In the genomic region with DNA sequence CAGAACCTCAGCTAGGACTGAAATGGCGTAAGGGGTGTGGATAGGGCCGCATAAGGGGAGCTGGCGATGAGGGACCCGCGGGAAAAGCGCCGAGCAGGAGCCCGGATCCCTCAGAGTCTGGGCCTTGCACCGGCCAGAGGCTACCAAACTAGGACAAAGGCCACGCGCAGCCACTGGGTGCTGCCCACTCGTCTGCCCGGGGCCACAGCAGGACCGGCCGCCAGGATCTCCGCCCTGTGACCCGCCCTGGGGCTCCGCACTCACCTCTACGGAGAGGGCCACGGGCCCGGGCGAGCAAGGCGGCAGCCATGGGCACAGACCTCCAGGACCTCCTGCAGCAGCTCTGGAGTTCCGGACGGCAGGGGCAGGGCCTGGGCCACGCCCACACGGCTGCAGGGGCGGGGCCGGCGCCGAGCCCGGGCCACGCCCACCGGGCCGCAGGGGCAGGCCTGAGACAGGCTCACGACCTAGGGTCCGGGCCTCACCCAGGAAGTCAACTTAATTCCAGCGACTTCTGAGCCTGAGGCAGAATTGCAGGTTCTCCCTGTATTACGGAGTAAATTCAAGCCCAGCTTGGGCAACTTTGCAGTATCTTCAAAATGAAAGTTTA, we compare ENCODE assay signal across 8 mouse cellular contexts. TPM values are rescaled to one million over a fixed set of nuclear protein-coding genes. Genes with fewer than 3 reads are reported as not detected.
DNase-seq lines count a peak whose midpoint lies in the region; ATAC-seq and TF ChIP-seq lines count a peak whose summit lies in the region.

A gene (minus strand): TSS at position 386 of the 610 bp plus-strand sequence.

- H3K36me3 ChIP-seq in G1E (replicated peaks), result peaks cover 58% of the 10 kb centered on the region
- H3K36me3 ChIP-seq in forebrain, embryonic 14.5 days (ENCODE audit: control insufficient read depth, insufficient read depth, low read length), result peaks cover 11% of the 10 kb centered on the region
- H3K36me3 ChIP-seq in lung, postnatal 0 days (ENCODE audit: insufficient read depth, low read length), result no peaks in the 10 kb centered on the region

- no peaks in the 10 kb centered on the region for H3K27me3 ChIP-seq in G1E (ENCODE audit: insufficient read depth, low read length)
- H3K27me3 ChIP-seq in forebrain, embryonic 14.5 days (replicated peaks; ENCODE audit: control insufficient read depth, insufficient read depth, low read length), result no peaks in the 10 kb centered on the region
- no peaks in the 10 kb centered on the region for H3K27me3 ChIP-seq in lung, postnatal 0 days (replicated peaks; ENCODE audit: insufficient read depth, low read length)

- TF ChIP-seq CTCF in G1E (IDR thresholded peaks at IDR 0.05; ENCODE audit: low read depth, low read length), result no peak
- TF ChIP-seq CTCF in lung, postnatal 0 days (IDR thresholded peaks at IDR 0.05), result 0 out of 2 replicates have a peak, but pooled peaks have one; percentile 2

- ATAC-seq in G1E (ENCODE audit: extremely low read depth, insufficient number of reproducible peaks, low FRiP score, poor library complexity, severe bottlenecking), result peak; percentile 85
- ATAC-seq in forebrain, embryonic 14.5 days, result peak; percentile 89
- ATAC-seq in lung, postnatal 0 days, result peak; percentile 97

- H3K4me1 ChIP-seq in G1E (ENCODE audit: insufficient read depth, low read depth, low read length), result peaks cover 19% of the 10 kb centered on the region
- H3K4me1 ChIP-seq in forebrain, embryonic 14.5 days (ENCODE audit: control insufficient read depth, insufficient read depth, low read length), result no peaks in the 10 kb centered on the region
- H3K4me1 ChIP-seq in lung, postnatal 0 days (ENCODE audit: insufficient read depth, low read depth, low read length), result no peaks in the 10 kb centered on the region

- 1% methylated on average over 39 of the region's 39 CpGs for whole genome bisulfite sequencing in forebrain, embryonic 14.5 days
- under 1% methylated on average over 39 of the region's 39 CpGs for WGBS in large intestine, adult 2 months
- under 1% methylated on average over 39 of the region's 39 CpGs for WGBS in lung, postnatal 0 days

- peak within 1 kb of the TSS; percentile 75 for H3K9ac ChIP-seq in forebrain, embryonic 14.5 days (ENCODE audit: low read length)
- H3K9ac ChIP-seq in lung, postnatal 0 days (replicated peaks; ENCODE audit: low read depth), result peak within 1 kb of the TSS; percentile 42

- peak within 1 kb of the TSS; percentile 62 for H3K4me2 ChIP-seq in forebrain, embryonic 14.5 days (ENCODE audit: low read length)
- peak within 1 kb of the TSS; percentile 80 for H3K4me2 ChIP-seq in lung, postnatal 0 days (replicated peaks; ENCODE audit: low read depth, low read length)

- peak within 1 kb of the TSS; percentile 10; the same call in 1 of the 2 replicates for H3K27ac ChIP-seq in forebrain, embryonic 14.5 days (ENCODE audit: low read depth, low read length)
- peak within 1 kb of the TSS; percentile 51; the same call in 1 of the 2 replicates for H3K27ac ChIP-seq in lung, postnatal 0 days (ENCODE audit: low read length)

- peaks cover 3% of the 10 kb centered on the region; the same call in 1 of the 2 replicates for H3K9me3 ChIP-seq in G1E (replicated peaks)
- H3K9me3 ChIP-seq in forebrain, embryonic 14.5 days (replicated peaks; ENCODE audit: control insufficient read depth, low read length), result no peaks in the 10 kb centered on the region
- no peaks in the 10 kb centered on the region for H3K9me3 ChIP-seq in lung, postnatal 0 days (ENCODE audit: low read length)

- intact Hi-C loops in heart, postnatal 14 days (cut with DNase I), result no loop called here

- DNase-seq in G1E (ENCODE audit: low spot score), result peak; percentile 99
- DNase-seq in c-Kit-positive CD71-positive TER-119-positive erythroid progenitor cells, embryonic 14.5 days (ENCODE audit: low spot score), result peak; percentile 65
- peak; percentile 64 for DNase-seq in forebrain, embryonic 14.5 days (ENCODE audit: low spot score)
- peak; percentile 89 to 91 for DNase-seq in heart, postnatal 14 days
- peak; percentile 56 for DNase-seq in large intestine, adult 2 months (ENCODE audit: low read depth, low spot score)
- DNase-seq in lung, postnatal 0 days (ENCODE audit: low spot score), result peak; percentile 88
- DNase-seq in ovary, adult 18-20 months (ENCODE audit: low spot score), result peak; percentile 86
- peak; percentile 94 for DNase-seq in thymus, postnatal 14 days

- peak within 1 kb of the TSS; percentile 78 for H3K4me3 ChIP-seq in G1E (ENCODE audit: low read depth, low read length)
- peak within 1 kb of the TSS; percentile 51 for H3K4me3 ChIP-seq in forebrain, embryonic 14.5 days (ENCODE audit: low read depth, low read length)
- peak within 1 kb of the TSS; percentile 68 for H3K4me3 ChIP-seq in lung, postnatal 0 days (ENCODE audit: low read depth, low read length)

- no peak for TF ChIP-seq EP300 in lung, postnatal 0 days (IDR thresholded peaks at IDR 0.05)

RNA-seq across cellular contexts. Expression of the gene that starts here (rescaled TPM):
- 23.4 and 28.1 TPM in 2 replicates for total RNA-seq in G1E (2014; fragmentation: Nextera tagmentation)
- total RNA-seq in G1E (2017), result 23.0 and 26.3 TPM in 2 replicates
- polyA plus RNA-seq in G1E (2012), result 62.6 and 63.4 TPM in 2 replicates
- 17.7 and 18.8 TPM in 2 replicates for polyA plus RNA-seq in forebrain, embryonic 14.5 days (2014; fragmentation: Nextera tagmentation; extraction: Ambion mirVana)
- total RNA-seq in heart, postnatal 14 days (2021), result 100 to 1,000 TPM; 196 to 208 TPM
- polyA plus RNA-seq in large intestine, adult 2 months (2012; rRNA removed), result 114 and 119 TPM in 2 replicates
- 43.6 and 43.9 TPM in 2 replicates for polyA plus RNA-seq in lung, postnatal 0 days (2015; fragmentation: Nextera tagmentation; extraction: Ambion mirVana)

Comparison
In these comparisons a context has a peak if more than half of its experiments do, and no peak if none do; other contexts are left out.
1. Peak in every context shown above with its lines: DNase-seq, ATAC-seq, H3K4me3 ChIP-seq and H3K27ac ChIP-seq.
2. RNA of the gene that starts here (total RNA-seq): 196 to 208 TPM in heart, postnatal 14 days; 23.0 to 28.1 TPM in G1E; every median in the first group is over 4 times any median in the second.